Mouse (Mus musculus): ENCODE measurements at regions not wholly inside any gene's neighbourhood (a gene's known extent, or its start where the extent isn't known, plus 50 kb on each side); places are given as distances from the start of the nearest gene placed in this dataset.

- no peak overlapping the region for H3K27ac ChIP-seq
- WGBS: 73% methylated on average over 4 of the region's 4 CpGs
- H3K4me2 ChIP-seq: no peak overlapping the region
- H3K27me3 ChIP-seq: no peaks in the 10 kb centered on the region
- H3K9me3 ChIP-seq: no peaks in the 10 kb centered on the region
- H3K36me3 ChIP-seq: no peaks in the 10 kb centered on the region
- no peaks in the 10 kb centered on the region for H3K4me1 ChIP-seq (replicated peaks)
- no peak for ATAC-seq (ENCODE audit: insufficient number of reproducible peaks, insufficient read depth, low FRiP score, low TSS enrichment, low read depth)
- H3K9ac ChIP-seq (replicated peaks): no peak overlapping the region
- H3K4me3 ChIP-seq (replicated peaks): no peak overlapping the region
Observed at GRCm38 (mm10) chr2:48545072-48545471, 268.8 kb upstream of the Acvr2a start.

GRCm38 (mm10) chr2:48545679-48546078 lies 268.2 kb upstream of the Acvr2a start:
- H3K27me3 ChIP-seq: no peaks in the 10 kb centered on the region

GRCm38 (mm10) chr2:48546194-48546593 lies 267.7 kb upstream of the Acvr2a start:
- Histone ChIP-seq H3K27ac (no peak overlapping the region), H3K9ac (replicated peaks) (no peak overlapping the region), H3K9me3 (no peaks in the 10 kb centered on the region), H3K4me2 (no peak overlapping the region), H3K27me3 (no peaks in the 10 kb centered on the region), H3K4me1 (replicated peaks) (no peaks in the 10 kb centered on the region), H3K36me3 (no peaks in the 10 kb centered on the region), H3K4me3 (replicated peaks) (no peak overlapping the region)
- 87% methylated on average over 4 of the region's 4 CpGs for WGBS
- no peak for ATAC-seq (ENCODE audit: insufficient number of reproducible peaks, insufficient read depth, low FRiP score, low TSS enrichment, low read depth)

More at GRCm38 (mm10) chr2:48545679-48546078, 268.2 kb upstream of the Acvr2a start:
- no peaks in the 10 kb centered on the region for H3K4me1 ChIP-seq (replicated peaks)
- H3K9ac ChIP-seq (replicated peaks): no peak overlapping the region
- H3K9me3 ChIP-seq: no peaks in the 10 kb centered on the region
- 79% methylated on average over 4 of the region's 4 CpGs for WGBS
- no peak overlapping the region for H3K4me3 ChIP-seq (replicated peaks)
- H3K36me3 ChIP-seq: no peaks in the 10 kb centered on the region
- ATAC-seq (ENCODE audit: insufficient number of reproducible peaks, insufficient read depth, low FRiP score, low TSS enrichment, low read depth): no peak
- H3K27ac ChIP-seq: no peak overlapping the region
- H3K4me2 ChIP-seq: no peak overlapping the region

GRCm38 (mm10) chr2:48556600-48556999 lies 257.3 kb upstream of the Acvr2a start:
- Histone ChIP-seq H3K9ac (replicated peaks) (no peak overlapping the region), H3K4me1 (replicated peaks) (no peaks in the 10 kb centered on the region; the same call in 1 of the 2 replicates), H3K9me3 (no peaks in the 10 kb centered on the region), H3K4me3 (replicated peaks) (no peak overlapping the region), H3K27me3 (no peaks in the 10 kb centered on the region), H3K4me2 (no peak overlapping the region), H3K27ac (no peak overlapping the region), H3K36me3 (no peaks in the 10 kb centered on the region)
- 59% methylated on average over 3 of the region's 3 CpGs for WGBS
- no peak for ATAC-seq (ENCODE audit: insufficient number of reproducible peaks, insufficient read depth, low FRiP score, low TSS enrichment, low read depth)

- Histone ChIP-seq H3K4me1 (replicated peaks) (no peaks in the 10 kb centered on the region; the same call in 1 of the 2 replicates), H3K9me3 (no peaks in the 10 kb centered on the region), H3K27ac (no peak overlapping the region), H3K4me3 (replicated peaks) (no peak overlapping the region), H3K27me3 (no peaks in the 10 kb centered on the region), H3K4me2 (no peak overlapping the region), H3K9ac (replicated peaks) (no peak overlapping the region), H3K36me3 (no peaks in the 10 kb centered on the region)
- no peak for ATAC-seq (ENCODE audit: insufficient number of reproducible peaks, insufficient read depth, low FRiP score, low TSS enrichment, low read depth)
Observed at GRCm38 (mm10) chr2:48557123-48557522, 256.8 kb upstream of the Acvr2a start.

GRCm38 (mm10) chr2:48558641-48559040 lies 255.3 kb upstream of the Acvr2a start:
- ATAC-seq (ENCODE audit: insufficient number of reproducible peaks, insufficient read depth, low FRiP score, low TSS enrichment, low read depth): no peak
- WGBS: 85% methylated on average over 3 of the region's 3 CpGs

GRCm38 (mm10) chr2:48563636-48564035 lies 250.3 kb upstream of the Acvr2a start:
- no peak overlapping the region for H3K9ac ChIP-seq (replicated peaks)
- no peaks in the 10 kb centered on the region for H3K36me3 ChIP-seq
- peaks cover 8% of the 10 kb centered on the region; the same call in 1 of the 2 replicates for H3K4me1 ChIP-seq (replicated peaks)
- no peaks in the 10 kb centered on the region for H3K9me3 ChIP-seq
- WGBS: 67% methylated on average over 3 of the region's 3 CpGs
- no peak overlapping the region for H3K4me3 ChIP-seq (replicated peaks)
- no peak for ATAC-seq (ENCODE audit: insufficient number of reproducible peaks, insufficient read depth, low FRiP score, low TSS enrichment, low read depth)
- H3K27me3 ChIP-seq: no peaks in the 10 kb centered on the region
- H3K4me2 ChIP-seq: no peak overlapping the region
- no peak overlapping the region for H3K27ac ChIP-seq

More at GRCm38 (mm10) chr2:48558641-48559040, 255.3 kb upstream of the Acvr2a start:
- H3K27ac ChIP-seq: no peak overlapping the region
- H3K4me3 ChIP-seq (replicated peaks): no peak overlapping the region
- H3K27me3 ChIP-seq: no peaks in the 10 kb centered on the region
- no peak overlapping the region for H3K9ac ChIP-seq (replicated peaks)
- H3K4me2 ChIP-seq: no peak overlapping the region
- no peaks in the 10 kb centered on the region for H3K36me3 ChIP-seq
- H3K9me3 ChIP-seq: no peaks in the 10 kb centered on the region
- H3K4me1 ChIP-seq (replicated peaks): peaks cover 2% of the 10 kb centered on the region; the same call in 1 of the 2 replicates

- WGBS: 95% methylated on average over 4 of the region's 4 CpGs
- Histone ChIP-seq H3K9me3 (no peaks in the 10 kb centered on the region), H3K4me1 (replicated peaks) (peaks cover 8% of the 10 kb centered on the region; the same call in 1 of the 2 replicates), H3K36me3 (no peaks in the 10 kb centered on the region), H3K27me3 (no peaks in the 10 kb centered on the region), H3K27ac (no peak overlapping the region), H3K4me2 (no peak overlapping the region), H3K9ac (replicated peaks) (no peak overlapping the region), H3K4me3 (replicated peaks) (no peak overlapping the region)
- no peak for ATAC-seq (ENCODE audit: insufficient number of reproducible peaks, insufficient read depth, low FRiP score, low TSS enrichment, low read depth)
Observed at GRCm38 (mm10) chr2:48564170-48564569, 249.7 kb upstream of the Acvr2a start.

GRCm38 (mm10) chr2:48567871-48568270 lies 246.0 kb upstream of the Acvr2a start:
- Histone ChIP-seq H3K27ac (no peak overlapping the region), H3K36me3 (no peaks in the 10 kb centered on the region), H3K4me2 (no peak overlapping the region), H3K4me1 (replicated peaks) (peaks cover 8% of the 10 kb centered on the region; the same call in 1 of the 2 replicates), H3K4me3 (replicated peaks) (no peak overlapping the region), H3K9ac (replicated peaks) (no peak overlapping the region), H3K9me3 (no peaks in the 10 kb centered on the region), H3K27me3 (no peaks in the 10 kb centered on the region)
- 39% methylated on average over 6 of the region's 6 CpGs for WGBS
- 0 out of 2 replicates have a peak, but pooled peaks have one; percentile 10 for ATAC-seq (ENCODE audit: insufficient number of reproducible peaks, insufficient read depth, low FRiP score, low TSS enrichment, low read depth)

GRCm38 (mm10) chr2:48586162-48586830 lies 227.6 kb upstream of the Acvr2a start:
- H3K4me1 ChIP-seq (replicated peaks): peaks cover 19% of the 10 kb centered on the region
- no peaks in the 10 kb centered on the region for H3K9me3 ChIP-seq
- H3K36me3 ChIP-seq: no peaks in the 10 kb centered on the region
- WGBS: 85% methylated on average over 7 of the region's 7 CpGs
- H3K4me3 ChIP-seq (replicated peaks): no peak overlapping the region
- no peak overlapping the region for H3K27ac ChIP-seq
- ATAC-seq (ENCODE audit: insufficient number of reproducible peaks, insufficient read depth, low FRiP score, low TSS enrichment, low read depth): no peak
- no peak overlapping the region for H3K9ac ChIP-seq (replicated peaks)
- H3K27me3 ChIP-seq: no peaks in the 10 kb centered on the region
- no peak overlapping the region for H3K4me2 ChIP-seq

- no peak overlapping the region for H3K27ac ChIP-seq
- no peaks in the 10 kb centered on the region for H3K36me3 ChIP-seq
- H3K4me2 ChIP-seq: no peak overlapping the region
- no peak for ATAC-seq (ENCODE audit: insufficient number of reproducible peaks, insufficient read depth, low FRiP score, low TSS enrichment, low read depth)
- H3K9me3 ChIP-seq: no peaks in the 10 kb centered on the region
- 81% methylated on average over 4 of the region's 4 CpGs for WGBS
- no peak overlapping the region for H3K4me3 ChIP-seq (replicated peaks)
- H3K4me1 ChIP-seq (replicated peaks): peaks cover 24% of the 10 kb centered on the region
- no peaks in the 10 kb centered on the region for H3K27me3 ChIP-seq
- H3K9ac ChIP-seq (replicated peaks): no peak overlapping the region
Observed at GRCm38 (mm10) chr2:48586831-48587169, 227.1 kb upstream of the Acvr2a start.

- peak; percentile 79; the same call in 1 of the 2 replicates for ATAC-seq (ENCODE audit: insufficient number of reproducible peaks, insufficient read depth, low FRiP score, low TSS enrichment, low read depth)
- Histone ChIP-seq H3K9ac (replicated peaks) (no peak overlapping the region), H3K4me1 (replicated peaks) (peaks cover 28% of the 10 kb centered on the region), H3K36me3 (no peaks in the 10 kb centered on the region), H3K4me2 (no peak overlapping the region), H3K27me3 (no peaks in the 10 kb centered on the region), H3K4me3 (replicated peaks) (no peak overlapping the region), H3K27ac (peak overlapping the region; percentile 83), H3K9me3 (no peaks in the 10 kb centered on the region)
Observed at GRCm38 (mm10) chr2:48589709-48590108, 224.2 kb upstream of the Acvr2a start.

Data from limb, embryonic 12.5 days (tissue).